Mouse (Mus musculus) liver, adult 2 months (tissue): ENCODE measurements around the gene AC170998.1. TPM values are rescaled to one million over a fixed set of nuclear protein-coding genes. Genes with fewer than 3 reads are reported as not detected.

Source experiments
- DNase-seq: peaks from one replicate; pipeline ENCODE4 v3.0.0-alpha.2; 2011; ENCODE audit warnings: low read depth, low spot score; ENCODE audit errors: extremely low read depth
- H3K27ac ChIP-seq: fragments of 200-500 bp; replicated peaks from 2 replicates; pipeline ENCODE4 v1.5.1; 2012; ENCODE audit warnings: low read depth, mild to moderate bottlenecking, control low read depth, inconsistent platforms, low read length; ENCODE audit not compliant: insufficient read depth
- H3K27me3 ChIP-seq: fragments of 200-500 bp; 2 replicates; pipeline ENCODE4 v1.6.1; 2012; ENCODE audit warnings: mild to moderate bottlenecking, moderate library complexity, low read length, inconsistent platforms; ENCODE audit not compliant: control insufficient read depth, insufficient read depth
- H3K36me3 ChIP-seq: fragments of 200-500 bp; 2 replicates; pipeline ENCODE4 v1.6.1; 2012; ENCODE audit warnings: low read length, inconsistent platforms; ENCODE audit not compliant: control insufficient read depth, insufficient read depth
- H3K4me1 ChIP-seq: fragments of 200-500 bp; 2 replicates; pipeline ENCODE4 v1.6.1; 2011; ENCODE audit warnings: low read length; ENCODE audit not compliant: control insufficient read depth, insufficient read depth
- H3K4me3 ChIP-seq: fragments of 200-500 bp; 2 replicates; pipeline ENCODE4 v1.5.1; 2011; ENCODE audit warnings: low read depth, mild to moderate bottlenecking, control low read depth, low read length, moderate library complexity; ENCODE audit not compliant: insufficient read depth
- H3K79me2 ChIP-seq: fragments of 200-500 bp; 2 replicates; pipeline ENCODE4 v1.6.1; 2012; ENCODE audit warnings: inconsistent platforms, mild to moderate bottlenecking, low read length, moderate library complexity; ENCODE audit not compliant: control insufficient read depth, insufficient read depth
- H3K9ac ChIP-seq: fragments of 200-500 bp; 2 replicates; pipeline ENCODE4 v1.6.1; 2012; ENCODE audit warnings: low read depth, mild to moderate bottlenecking, control low read depth, inconsistent platforms, low read length
- CTCF ChIP-seq: fragments of 200-500 bp; IDR thresholded peaks from 2 replicates; pipeline ENCODE4 v1.5.1; 2011; ENCODE audit warnings: low read depth, low read length, control low read depth
- POLR2A ChIP-seq: fragments of 200-500 bp; IDR thresholded peaks from 2 replicates; pipeline ENCODE4 v1.6.1; 2011; ENCODE audit warnings: low read length, control low read depth; ENCODE audit not compliant: insufficient read depth; ENCODE audit errors: extremely low read depth
- WGBS: fragments of 180-500 bp; shearing (Covaris S2); methylation state at CpG from one replicate; pipeline ENCODE4 v1.1.7; 2018; 5-methylcytosine and 5-hydroxymethylcytosine counted together
- polyA plus RNA-seq: library from polyadenylated mRNA; depleted of rRNA; stranded (reverse); fragments of >200 nt; gene quantifications from 2 replicates; pipeline ENCODE4 v1.2.3, GENCODE M21; 2012
- total RNA-seq: library from RNA; depleted of rRNA; stranded (reverse); fragments of >200 nt; gene quantifications from 2 replicates; pipeline ENCODE4 v1.2.3, GENCODE M21; 2014

AC170998.1 gene
- total and polyA plus RNA-seq, 2 experiments: 2.3 TPM; not detected in 1

GRCm38 (mm10) chr17:28701171-28701570, 24.7 kb upstream of the AC170998.1 start:
- no peak overlapping the region; the same call in 1 of the 2 replicates for H3K27ac ChIP-seq
- H3K4me3 ChIP-seq: no peak overlapping the region
- peaks cover 32% of the 10 kb centered on the region for H3K4me1 ChIP-seq
- DNase-seq: no peak
- H3K79me2 ChIP-seq: peaks cover 33% of the 10 kb centered on the region
- no peak overlapping the region for H3K9ac ChIP-seq
- peaks cover 4% of the 10 kb centered on the region; the same call in 1 of the 2 replicates for H3K36me3 ChIP-seq
- H3K27me3 ChIP-seq: no peaks in the 10 kb centered on the region
- TF ChIP-seq POLR2A: no peak
- no peak for TF ChIP-seq CTCF
- WGBS: 89% methylated on average over 4 of the region's 4 CpGs

- WGBS: 48% methylated on average over 3 of the region's 3 CpGs
- peaks cover 4% of the 10 kb centered on the region; the same call in 1 of the 2 replicates for H3K36me3 ChIP-seq
- no peak overlapping the region for H3K4me3 ChIP-seq
- peak; percentile 60 for DNase-seq
- no peaks in the 10 kb centered on the region for H3K27me3 ChIP-seq
- no peak overlapping the region for H3K27ac ChIP-seq
- TF ChIP-seq CTCF: no peak
- TF ChIP-seq POLR2A: no peak
- H3K79me2 ChIP-seq: peaks cover 31% of the 10 kb centered on the region
- no peak overlapping the region for H3K9ac ChIP-seq
- peaks cover 28% of the 10 kb centered on the region for H3K4me1 ChIP-seq
Measured at GRCm38 (mm10) chr17:28701737-28702136, 24.1 kb upstream of the AC170998.1 start.

GRCm38 (mm10) chr17:28702646-28703045, 23.2 kb upstream of the AC170998.1 start:
- DNase-seq: peak; percentile 71
- Histone ChIP-seq H3K9ac (no peak overlapping the region), H3K27me3 (no peaks in the 10 kb centered on the region), H3K4me3 (no peak overlapping the region), H3K79me2 (peaks cover 28% of the 10 kb centered on the region), H3K36me3 (peaks cover 4% of the 10 kb centered on the region; the same call in 1 of the 2 replicates), H3K4me1 (peaks cover 28% of the 10 kb centered on the region), H3K27ac (peak overlapping the region; percentile 46)
- WGBS: 15% methylated on average over 2 of the region's 2 CpGs
- TF ChIP-seq POLR2A: no peak
- TF ChIP-seq CTCF: no peak

- Histone ChIP-seq H3K9ac (0 out of 2 replicates have a peak overlapping the region, but pooled peaks have one; percentile 3), H3K79me2 (peaks cover 40% of the 10 kb centered on the region; the same call in 1 of the 2 replicates), H3K4me1 (peaks cover 26% of the 10 kb centered on the region), H3K4me3 (no peak overlapping the region), H3K27ac (peak overlapping the region; percentile 26), H3K27me3 (no peaks in the 10 kb centered on the region), H3K36me3 (peaks cover 4% of the 10 kb centered on the region; the same call in 1 of the 2 replicates)
- no peak for TF ChIP-seq CTCF
- no peak for TF ChIP-seq POLR2A
- WGBS: 23% methylated on average over 1 of the region's 1 CpGs
- peak; percentile 41 for DNase-seq
Measured at GRCm38 (mm10) chr17:28706697-28707096, 19.2 kb upstream of the AC170998.1 start.

GRCm38 (mm10) chr17:28707136-28707627, 18.7 kb upstream of the AC170998.1 start:
- Histone ChIP-seq H3K4me3 (no peak overlapping the region), H3K79me2 (peaks cover 44% of the 10 kb centered on the region), H3K27me3 (no peaks in the 10 kb centered on the region), H3K9ac (no peak overlapping the region), H3K4me1 (peaks cover 27% of the 10 kb centered on the region), H3K36me3 (peaks cover 4% of the 10 kb centered on the region; the same call in 1 of the 2 replicates), H3K27ac (no peak overlapping the region; the same call in none of the 2 replicates)
- 62% methylated on average over 3 of the region's 3 CpGs for WGBS
- TF ChIP-seq POLR2A: no peak
- no peak for TF ChIP-seq CTCF
- peak; percentile 56 for DNase-seq

- peak; percentile 90 for DNase-seq
- Histone ChIP-seq H3K27ac (peak overlapping the region; percentile 10), H3K9ac (no peak overlapping the region), H3K4me3 (no peak overlapping the region), H3K27me3 (no peaks in the 10 kb centered on the region), H3K79me2 (peaks cover 49% of the 10 kb centered on the region), H3K36me3 (peaks cover 4% of the 10 kb centered on the region; the same call in 1 of the 2 replicates), H3K4me1 (peaks cover 29% of the 10 kb centered on the region)
- TF ChIP-seq POLR2A (no peak), CTCF (no peak)
- WGBS: 16% methylated on average over 2 of the region's 2 CpGs
Measured at GRCm38 (mm10) chr17:28707816-28708215, 18.1 kb upstream of the AC170998.1 start.
